Mouse (Mus musculus) gastrocnemius, postnatal 36 days (tissue): ENCODE results near the gene Zdhhc5. TPM values are rescaled to one million over a fixed set of nuclear protein-coding genes. Genes with fewer than 3 reads are reported as not detected.
A peak's percentile ranks its signal among the peaks of the same experiment; 100 is the strongest.
"Not testable (repeated sequence)": the region's sequence is repeated elsewhere in the genome, so short reads cannot be mapped to it uniquely, and the experiment has no call there.

Experiments used
- DNase-seq, 2 experiments: peaks; one replicate each; pipeline ENCODE4 v3.0.0; 2022
- intact Hi-C: fragments of 180-260 bp; cut with DNase I; formaldehyde crosslinking; loops from one replicate; pipeline ENCODE4 v1.15.1; 2025
- total RNA-seq, 2 experiments: library from RNA; stranded (reverse); gene quantifications; 2 replicates each; pipeline ENCODE4 v1.2.3; 2021

The Zdhhc5 gene
- total RNA-seq, 2 experiments from 2014 or later: 57.5 to 62.2 TPM

- intact Hi-C loops: no loop called here
- no peak for DNase-seq
Observed at GRCm38 (mm10) chr2:84736312-84737161, 21.6 kb upstream of the Zdhhc5 start.

- intact Hi-C loops: no loop called here
Observed at GRCm38 (mm10) chr2:84735346-84735920, 20.5 kb upstream of the Zdhhc5 start.

GRCm38 (mm10) chr2:84734919-84735318 lies 19.9 kb upstream of the Zdhhc5 start:
- DNase-seq: no peak
- intact Hi-C loops: no loop called here

More at GRCm38 (mm10) chr2:84735346-84735920, 20.5 kb upstream of the Zdhhc5 start:
- no peak for DNase-seq

GRCm38 (mm10) chr2:84734351-84734864 lies 19.4 kb upstream of the Zdhhc5 start:
- DNase-seq: no peak
- intact Hi-C loops: no loop called here

- intact Hi-C loops: no loop called here
- no peak for DNase-seq
Observed at GRCm38 (mm10) chr2:84733579-84734300, 18.8 kb upstream of the Zdhhc5 start, which contains the start of gene Ypel4. Gene Ypel4, plus strand, starts transcription at chr2:84734058.

GRCm38 (mm10) chr2:84732394-84732793 lies 17.4 kb upstream of the Zdhhc5 start:
- intact Hi-C loops: no loop called here
- no peak for DNase-seq

- DNase-seq: no peak
- intact Hi-C loops: no loop called here
Observed at GRCm38 (mm10) chr2:84731206-84731605, 16.2 kb upstream of the Zdhhc5 start.

- DNase-seq, intact Hi-C loops: not testable (repeated sequence)
Observed at GRCm38 (mm10) chr2:84728191-84728590, 13.2 kb upstream of the Zdhhc5 start.

- intact Hi-C loops: loop anchor here (2.0 kb wide), 1 partner anchor 71 kb away; the partner anchor contains the start of gene Ube2l6
- peak; percentile 93 to 95 for DNase-seq
Observed at GRCm38 (mm10) chr2:84727172-84727858, 12.3 kb upstream of the Zdhhc5 start, which contains the start of gene Clp1. Gene Clp1, minus strand, starts transcription at chr2:84727350.

- DNase-seq: no peak
- intact Hi-C loops: loop anchor here (2.0 kb wide), 1 partner anchor 72 kb away; the partner anchor contains the start of gene Ube2l6
Observed at GRCm38 (mm10) chr2:84726716-84727115, 11.7 kb upstream of the Zdhhc5 start.

GRCm38 (mm10) chr2:84725770-84726169 lies 10.8 kb upstream of the Zdhhc5 start:
- DNase-seq: no peak
- intact Hi-C loops: loop anchor here (2.0 kb wide), 1 partner anchor 73 kb away; the partner anchor contains the start of gene Ube2l6

- intact Hi-C loops: no loop called here
- no peak for DNase-seq
Observed at GRCm38 (mm10) chr2:84723856-84724255, 8.9 kb upstream of the Zdhhc5 start.

- intact Hi-C loops: no loop called here
- DNase-seq: no peak
Observed at GRCm38 (mm10) chr2:84721182-84721581, 6.2 kb upstream of the Zdhhc5 start.

GRCm38 (mm10) chr2:84720718-84721117 lies 5.7 kb upstream of the Zdhhc5 start:
- DNase-seq: no peak
- intact Hi-C loops: no loop called here

GRCm38 (mm10) chr2:84717357-84717756 lies 2.4 kb upstream of the Zdhhc5 start:
- intact Hi-C loops: no loop called here
- DNase-seq: no peak

GRCm38 (mm10) chr2:84716423-84717355 lies 1.7 kb upstream of the Zdhhc5 start:
- no peak for DNase-seq
- intact Hi-C loops: no loop called here

GRCm38 (mm10) chr2:84715562-84716361 lies 782 bp upstream of the Zdhhc5 start:
- DNase-seq: peak; percentile 53 to 73
- intact Hi-C loops: no loop called here

GRCm38 (mm10) chr2:84714422-84714810 lies 564 bp downstream of the Zdhhc5 start:
- intact Hi-C loops: loop anchor here (5.0 kb wide), 1 partner anchor 37 kb away; the partner anchor contains the start of genes Gm28635, Med19 and Tmx2
- no peak for DNase-seq
